Mouse (Mus musculus) C2C12 (cell line): Measurements from ENCODE around the gene Map1lc3a.

Experiments
- CEBPB ChIP-seq: IDR thresholded peaks from one replicate; pipeline ENCODE4 v1.6.1; 2011; ENCODE audit warnings: low read depth, mild to moderate bottlenecking, control low read depth, moderate library complexity
- CTCF ChIP-seq: IDR thresholded peaks from one replicate; pipeline ENCODE4 v1.5.1; 2011; ENCODE audit not compliant: control insufficient read depth, insufficient read depth, insufficient read length
- FOSL1 ChIP-seq: IDR thresholded peaks from one replicate; pipeline ENCODE4 v1.8.0; 2011; ENCODE audit warnings: mild to moderate bottlenecking, low read length; ENCODE audit not compliant: poor library complexity, insufficient read depth, severe bottlenecking
- MAX ChIP-seq: IDR thresholded peaks from one replicate; pipeline ENCODE4 v1.6.1; 2011; ENCODE audit warnings: mild to moderate bottlenecking, control low read depth
- MYOD1 ChIP-seq: IDR thresholded peaks from one replicate; pipeline ENCODE4 v1.6.1; 2011; ENCODE audit warnings: low read depth; ENCODE audit not compliant: control insufficient read depth, insufficient read length
- MYOG ChIP-seq: IDR thresholded peaks from one replicate; pipeline ENCODE4 v1.6.1; 2011; ENCODE audit not compliant: control insufficient read depth, insufficient read length; ENCODE audit errors: extremely low read depth
- USF1 ChIP-seq: IDR thresholded peaks from one replicate; pipeline ENCODE4 v1.6.1; 2011; ENCODE audit warnings: low read depth, mild to moderate bottlenecking, control low read depth, moderate library complexity

DNA sequence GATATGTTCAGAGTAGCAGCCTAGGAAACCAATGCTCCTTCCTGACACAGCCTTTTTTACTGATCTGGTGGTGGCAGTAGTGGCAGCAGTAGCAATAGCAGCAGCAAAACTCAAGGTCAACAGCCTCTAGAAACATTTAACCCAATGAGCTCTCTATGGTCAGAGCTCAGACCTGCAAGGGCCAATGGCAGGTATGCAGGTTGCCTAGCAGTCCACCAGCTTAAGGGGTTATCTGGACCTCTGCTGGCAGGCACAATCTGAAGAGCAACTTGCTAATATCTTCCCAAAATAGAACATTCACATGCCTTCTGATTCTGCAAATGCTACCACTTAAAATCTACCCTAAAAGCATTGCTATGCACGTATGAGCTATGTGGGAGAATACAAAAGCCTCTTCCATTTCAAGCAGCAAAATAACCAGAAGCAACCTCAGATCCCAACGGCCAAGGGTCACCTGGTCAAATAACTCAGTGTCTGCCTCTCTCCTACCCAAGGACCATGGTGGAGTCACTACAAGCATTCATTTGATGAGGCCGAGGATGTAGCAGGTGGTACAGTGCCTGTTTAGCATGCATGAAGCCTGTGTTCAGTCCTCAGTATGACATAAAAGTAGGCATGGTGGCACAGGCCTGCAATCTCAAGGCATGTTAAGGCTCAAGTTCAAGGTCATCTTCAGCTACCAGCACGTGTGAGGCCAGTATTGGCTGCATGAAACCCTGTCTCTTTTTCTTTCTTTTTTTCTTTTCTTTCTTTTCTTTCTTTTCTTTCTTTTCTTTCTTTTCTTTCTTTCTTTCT, 11.6 kb downstream of the Map1lc3a start:
- TF ChIP-seq CTCF (no peak), USF1 (no peak), MAX (no peak), MYOD1 (no peak), FOSL1 (no peak), CEBPB (no peak), MYOG (no peak)
